Mouse (Mus musculus): ENCODE data around the gene Dhx32. TPM values are rescaled to one million over a fixed set of nuclear protein-coding genes. Genes with fewer than 3 reads are reported as not detected.
A peak's percentile ranks its signal among the peaks of the same experiment; 100 is the strongest.
"Not testable (repeated sequence)": the region's sequence is repeated elsewhere in the genome, so short reads cannot be mapped to it uniquely, and the experiment has no call there.

Gene Dhx32
- polyA plus RNA-seq, 1 experiment from 2014 or later: 79.2 TPM

DNA sequence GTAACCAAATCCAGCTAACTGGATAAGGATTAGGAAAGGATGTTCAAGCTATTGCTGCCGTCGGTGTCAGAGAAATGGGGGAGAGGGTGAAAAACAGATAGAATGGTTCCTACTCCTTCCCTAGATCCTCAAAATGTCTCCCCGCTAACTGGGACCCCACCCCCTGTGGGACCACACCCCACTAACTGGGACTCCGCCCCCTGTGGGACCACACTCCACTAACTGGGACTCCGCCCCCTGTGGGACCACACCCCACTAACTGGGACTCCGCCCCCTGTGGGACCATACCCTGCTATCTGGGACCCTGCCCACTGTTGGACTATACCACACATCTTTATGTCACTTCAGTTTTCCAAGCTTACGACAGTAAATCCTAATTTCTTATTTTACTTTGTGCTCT, 78.6 kb downstream of the Dhx32 start:
- Histone ChIP-seq H3K4me3 (no peak overlapping the region), H3K27me3 (ENCODE audit: low read depth, poor library complexity, severe bottlenecking) (no peaks in the 10 kb centered on the region), H3K36me3 (peaks cover 8% of the 10 kb centered on the region; the same call in 1 of the 2 replicates), H3K9me3 (replicated peaks) (peaks cover 5% of the 10 kb centered on the region), H3K4me1 (peaks cover 6% of the 10 kb centered on the region), H3K27ac (replicated peaks) (no peak overlapping the region)
- 91% methylated on average over 7 of the region's 7 CpGs for WGBS
- DNase-seq (ENCODE audit: low spot score): no peak

DNA sequence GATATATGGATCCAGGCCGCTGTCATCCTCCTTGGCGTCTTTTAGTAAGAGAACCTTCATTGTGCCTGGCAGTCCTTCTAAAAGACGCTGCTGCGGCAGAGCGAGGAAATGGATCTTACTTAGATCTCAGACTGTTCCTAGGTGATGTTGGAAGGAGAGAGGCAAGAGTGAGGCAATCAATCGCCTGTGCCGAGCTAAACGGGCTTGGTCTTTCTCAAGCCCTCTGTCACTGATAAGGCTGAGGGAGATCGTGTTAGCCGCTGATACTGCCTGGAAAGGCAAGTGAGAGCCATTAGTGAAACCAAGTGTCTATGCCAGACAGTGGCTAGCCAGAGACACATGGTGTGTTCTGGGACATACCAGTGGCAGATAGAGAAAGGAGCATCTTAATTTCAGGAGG, 80.2 kb downstream of the Dhx32 start:
- no peak overlapping the region for H3K27ac ChIP-seq (replicated peaks)
- 93% methylated on average over 10 of the region's 10 CpGs for WGBS
- H3K4me3 ChIP-seq: no peak overlapping the region
- H3K36me3 ChIP-seq: peaks cover 9% of the 10 kb centered on the region; the same call in 1 of the 2 replicates
- no peaks in the 10 kb centered on the region for H3K4me1 ChIP-seq
- no peak for DNase-seq (ENCODE audit: low spot score)
- H3K27me3 ChIP-seq (ENCODE audit: low read depth, poor library complexity, severe bottlenecking): no peaks in the 10 kb centered on the region
- H3K9me3 ChIP-seq (replicated peaks): no peaks in the 10 kb centered on the region

DNA sequence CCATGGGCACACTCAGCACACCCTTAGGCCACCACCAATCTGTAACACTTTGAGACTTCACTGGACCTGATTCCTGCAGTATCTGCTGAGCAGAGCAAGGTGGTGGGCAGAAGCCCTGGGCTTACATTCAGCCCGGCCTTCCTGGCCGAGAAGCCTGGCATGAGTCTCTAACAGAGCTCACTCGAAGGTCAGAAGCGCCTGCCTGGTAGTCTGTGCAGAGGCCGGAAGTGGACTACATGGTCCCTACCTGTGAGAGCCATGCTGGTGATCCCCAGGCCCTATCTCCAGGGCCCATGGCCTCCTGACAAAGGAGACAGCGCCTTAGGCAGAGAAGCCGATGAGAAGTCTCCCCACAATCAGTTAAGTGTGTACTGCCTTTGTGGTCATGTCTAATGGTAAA, 81.2 kb downstream of the Dhx32 start:
- WGBS: 91% methylated on average over 7 of the region's 7 CpGs
- Histone ChIP-seq H3K4me3 (no peak overlapping the region), H3K27me3 (ENCODE audit: low read depth, poor library complexity, severe bottlenecking) (no peaks in the 10 kb centered on the region), H3K36me3 (peaks cover 19% of the 10 kb centered on the region; the same call in 1 of the 2 replicates), H3K27ac (replicated peaks) (peak overlapping the region; percentile 52), H3K4me1 (no peaks in the 10 kb centered on the region), H3K9me3 (replicated peaks) (no peaks in the 10 kb centered on the region)
- DNase-seq (ENCODE audit: low spot score): no peak

- DNase-seq (ENCODE audit: low spot score): no peak
- Histone ChIP-seq H3K27ac (replicated peaks) (no peak overlapping the region), H3K9me3 (replicated peaks) (no peaks in the 10 kb centered on the region), H3K27me3 (ENCODE audit: low read depth, poor library complexity, severe bottlenecking) (no peaks in the 10 kb centered on the region), H3K4me3 (no peak overlapping the region), H3K36me3 (peaks cover 20% of the 10 kb centered on the region; the same call in 1 of the 2 replicates), H3K4me1 (no peaks in the 10 kb centered on the region)
- WGBS: 87% methylated on average over 4 of the region's 4 CpGs
These were observed 82.6 kb downstream of the Dhx32 start for GRCm38 (mm10) chr7:133699885-133700284.

- Histone ChIP-seq H3K4me3 (no peak overlapping the region), H3K27ac (replicated peaks) (no peak overlapping the region; the same call in 1 of the 2 replicates), H3K9me3 (replicated peaks) (no peaks in the 10 kb centered on the region), H3K36me3 (peaks cover 20% of the 10 kb centered on the region; the same call in 1 of the 2 replicates), H3K27me3 (ENCODE audit: low read depth, poor library complexity, severe bottlenecking) (no peaks in the 10 kb centered on the region), H3K4me1 (no peaks in the 10 kb centered on the region)
- DNase-seq (ENCODE audit: low spot score): no peak
- 86% methylated on average over 12 of the region's 12 CpGs for WGBS
These were observed 84.4 kb downstream of the Dhx32 start for GRCm38 (mm10) chr7:133698021-133698709.

GRCm38 (mm10) chr7:133685644-133686043, 96.9 kb downstream of the Dhx32 start:
- not testable (repeated sequence) for H3K27me3 ChIP-seq (ENCODE audit: low read depth, poor library complexity, severe bottlenecking); H3K27ac ChIP-seq (replicated peaks); H3K4me1 ChIP-seq; H3K4me3 ChIP-seq; DNase-seq (ENCODE audit: low spot score)
- peaks cover 47% of the 10 kb centered on the region for H3K36me3 ChIP-seq
- peaks cover 25% of the 10 kb centered on the region; the same call in 1 of the 2 replicates for H3K9me3 ChIP-seq (replicated peaks)

DNA sequence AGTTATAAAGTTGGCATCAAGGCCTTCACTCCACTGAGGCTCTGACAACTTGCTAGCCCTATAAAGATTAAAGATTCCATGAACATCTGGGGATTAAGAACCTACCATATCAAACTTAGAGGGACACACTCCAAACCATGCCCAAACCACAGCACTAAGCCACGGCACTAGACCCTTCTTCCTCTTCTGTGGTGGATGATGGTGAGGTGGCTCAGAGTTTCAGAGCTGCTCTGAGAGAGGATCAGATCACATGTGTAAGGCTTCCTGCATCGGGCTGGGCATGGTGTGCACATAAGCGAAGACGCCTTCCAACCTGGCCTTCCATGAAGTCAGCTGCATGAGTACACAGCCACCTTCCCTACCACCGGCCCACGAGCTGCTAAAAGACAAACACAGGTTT, 97.8 kb downstream of the Dhx32 start:
- Histone ChIP-seq H3K36me3 (peaks cover 38% of the 10 kb centered on the region), H3K4me3 (no peak overlapping the region)
- WGBS: 98% methylated on average over 6 of the region's 6 CpGs

GRCm38 (mm10) chr7:133684110-133684509, 98.4 kb downstream of the Dhx32 start:
- Histone ChIP-seq H3K36me3 (peaks cover 32% of the 10 kb centered on the region), H3K4me1 (no peaks in the 10 kb centered on the region), H3K4me3 (no peak overlapping the region), H3K27me3 (ENCODE audit: low read depth, poor library complexity, severe bottlenecking) (no peaks in the 10 kb centered on the region), H3K27ac (replicated peaks) (no peak overlapping the region), H3K9me3 (replicated peaks) (peaks cover 24% of the 10 kb centered on the region; the same call in 1 of the 2 replicates)
- no peak for DNase-seq (ENCODE audit: low spot score)
- WGBS: 83% methylated on average over 5 of the region's 5 CpGs

More for the DNA sequence above, 97.8 kb downstream of the Dhx32 start:
- Histone ChIP-seq H3K4me1 (no peaks in the 10 kb centered on the region), H3K27me3 (ENCODE audit: low read depth, poor library complexity, severe bottlenecking) (no peaks in the 10 kb centered on the region), H3K9me3 (replicated peaks) (peaks cover 25% of the 10 kb centered on the region; the same call in 1 of the 2 replicates), H3K27ac (replicated peaks) (no peak overlapping the region)
- no peak for DNase-seq (ENCODE audit: low spot score)

GRCm38 (mm10) chr7:133683626-133684025, 98.9 kb downstream of the Dhx32 start:
- H3K27me3 ChIP-seq (ENCODE audit: low read depth, poor library complexity, severe bottlenecking): no peaks in the 10 kb centered on the region
- H3K4me3 ChIP-seq: no peak overlapping the region
- 76% methylated on average over 5 of the region's 5 CpGs for WGBS
- H3K9me3 ChIP-seq (replicated peaks): peaks cover 19% of the 10 kb centered on the region; the same call in 1 of the 2 replicates
- DNase-seq (ENCODE audit: low spot score): no peak
- peaks cover 27% of the 10 kb centered on the region for H3K36me3 ChIP-seq
- H3K4me1 ChIP-seq: no peaks in the 10 kb centered on the region
- no peak overlapping the region for H3K27ac ChIP-seq (replicated peaks)

GRCm38 (mm10) chr7:133679961-133680360, 102.6 kb downstream of the Dhx32 start, which contains the start of gene Mmp21:
Gene Mmp21, minus strand, starts transcription at chr7:133680061.
- H3K9me3 ChIP-seq (replicated peaks): no peaks in the 10 kb centered on the region
- 0 out of 2 replicates have a peak, but pooled peaks cover 4% of the 10 kb centered on the region for H3K36me3 ChIP-seq
- H3K4me3 ChIP-seq: no peak within 1 kb of the TSS
- no peak for DNase-seq (ENCODE audit: low spot score)
- no peak within 1 kb of the TSS for H3K27ac ChIP-seq (replicated peaks)
- H3K4me1 ChIP-seq: no peaks in the 10 kb centered on the region
- no peaks in the 10 kb centered on the region for H3K27me3 ChIP-seq (ENCODE audit: low read depth, poor library complexity, severe bottlenecking)
- WGBS: 75% methylated on average over 3 of the region's 3 CpGs

GRCm38 (mm10) chr7:133679439-133679838, 103.1 kb downstream of the Dhx32 start:
- H3K27me3 ChIP-seq (ENCODE audit: low read depth, poor library complexity, severe bottlenecking): no peaks in the 10 kb centered on the region
- no peak for DNase-seq (ENCODE audit: low spot score)
- 81% methylated on average over 4 of the region's 4 CpGs for WGBS
- H3K4me1 ChIP-seq: no peaks in the 10 kb centered on the region
- no peak overlapping the region for H3K27ac ChIP-seq (replicated peaks)
- no peak overlapping the region for H3K4me3 ChIP-seq
- 0 out of 2 replicates have a peak, but pooled peaks cover 7% of the 10 kb centered on the region for H3K36me3 ChIP-seq
- H3K9me3 ChIP-seq (replicated peaks): no peaks in the 10 kb centered on the region

DNA sequence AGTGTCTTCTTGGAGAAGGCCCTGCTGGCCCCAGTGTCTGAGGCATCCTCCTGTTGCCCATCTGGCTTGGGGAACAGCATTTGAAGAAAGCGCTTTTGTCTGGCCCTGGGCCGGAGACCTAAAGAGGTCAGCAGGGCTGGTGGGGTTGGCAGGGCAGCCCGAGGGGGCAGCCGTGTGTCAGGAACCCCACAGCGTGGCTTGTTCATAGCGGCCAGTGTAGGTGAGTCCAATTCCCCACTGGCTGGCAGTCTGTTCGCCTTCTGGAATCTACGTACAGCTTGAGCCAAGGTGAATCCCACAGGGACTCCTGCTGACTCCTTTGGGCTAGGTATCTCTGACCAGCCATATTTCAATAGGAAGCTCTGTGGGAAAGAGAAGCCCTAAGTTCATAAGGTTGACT, 103.8 kb downstream of the Dhx32 start:
- no peaks in the 10 kb centered on the region for H3K9me3 ChIP-seq (replicated peaks)
- WGBS: 94% methylated on average over 8 of the region's 8 CpGs
- DNase-seq (ENCODE audit: low spot score): no peak
- no peak overlapping the region for H3K27ac ChIP-seq (replicated peaks)
- H3K4me1 ChIP-seq: no peaks in the 10 kb centered on the region
- H3K27me3 ChIP-seq (ENCODE audit: low read depth, poor library complexity, severe bottlenecking): no peaks in the 10 kb centered on the region
- H3K36me3 ChIP-seq: peaks cover 10% of the 10 kb centered on the region; the same call in 1 of the 2 replicates
- H3K4me3 ChIP-seq: no peak overlapping the region

DNA sequence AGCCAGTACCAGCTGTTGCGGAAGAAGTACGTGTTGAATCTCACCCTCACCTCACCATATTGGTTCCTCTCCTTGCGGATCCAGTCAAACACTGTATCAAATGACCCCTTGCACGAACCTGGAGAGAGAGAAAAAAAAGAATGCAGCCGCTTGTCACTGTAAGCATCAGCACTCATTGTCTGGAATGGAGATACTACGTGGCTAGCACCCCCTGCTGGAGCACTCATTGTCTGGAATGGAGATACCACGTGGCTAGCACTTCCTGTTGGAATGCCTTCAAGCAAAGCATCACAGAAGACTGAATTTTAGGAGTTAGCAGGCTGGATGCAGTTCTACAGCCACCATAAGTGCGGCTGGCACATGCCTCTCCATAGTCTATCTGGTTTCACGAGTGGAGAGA, 106.5 kb downstream of the Dhx32 start:
- peaks cover 37% of the 10 kb centered on the region for H3K36me3 ChIP-seq
- DNase-seq (ENCODE audit: low spot score): no peak
- 0 out of 2 replicates have a peak overlapping the region, but pooled peaks have one; percentile 17 for H3K27ac ChIP-seq (replicated peaks)
- H3K9me3 ChIP-seq (replicated peaks): no peaks in the 10 kb centered on the region
- H3K4me3 ChIP-seq: no peak overlapping the region
- WGBS: 68% methylated on average over 9 of the region's 9 CpGs
- no peaks in the 10 kb centered on the region for H3K4me1 ChIP-seq
- no peaks in the 10 kb centered on the region for H3K27me3 ChIP-seq (ENCODE audit: low read depth, poor library complexity, severe bottlenecking)

Measured in midbrain, embryonic 10.5 days (tissue).